Mouse (Mus musculus): ENCODE data around the gene Ccar1.
A peak's percentile ranks its signal among the peaks of the same experiment; 100 is the strongest.

Ccar1 gene

DNA sequence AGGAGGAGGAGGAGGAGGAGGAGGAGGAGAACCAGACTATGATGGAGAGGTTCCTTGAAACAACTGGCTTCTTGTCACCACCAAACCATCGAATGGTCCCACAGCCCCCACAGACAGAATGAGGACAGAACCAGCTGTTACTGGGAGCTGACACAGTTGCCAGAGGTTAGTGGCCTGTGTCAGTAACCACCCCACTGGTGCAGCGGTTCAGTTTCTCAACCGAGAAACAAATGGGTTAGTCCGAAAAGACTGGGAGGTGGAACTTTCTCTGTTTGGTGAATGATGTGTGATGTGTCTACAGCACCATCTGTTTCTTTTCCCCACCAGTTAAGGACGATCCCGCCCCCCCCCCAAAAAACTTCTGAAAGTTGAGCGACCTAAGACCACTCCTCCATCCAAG, 67.2 kb downstream of the Ccar1 start:
- DNase-seq = peak; percentile 36

DNA sequence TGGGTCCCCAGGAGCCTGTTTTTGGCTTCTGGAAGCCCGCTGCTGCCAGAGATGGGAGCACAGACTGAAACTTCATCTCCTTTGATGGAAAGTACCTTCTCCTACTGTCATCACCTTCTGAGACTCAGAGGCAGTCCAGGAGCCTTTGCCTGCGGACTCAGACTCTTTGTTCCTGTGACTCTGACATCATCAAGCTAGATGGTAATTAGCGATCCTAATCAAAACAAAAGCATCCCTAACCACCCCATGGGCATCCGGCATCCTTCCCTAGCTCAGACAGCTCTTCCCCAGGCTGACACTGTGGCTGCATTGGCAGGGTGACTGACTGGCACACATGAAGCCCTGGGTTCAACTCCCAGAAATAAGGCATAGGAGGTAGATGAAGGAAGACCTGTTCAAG, 69.4 kb downstream of the Ccar1 start:
- peak; percentile 63 for DNase-seq

DNA sequence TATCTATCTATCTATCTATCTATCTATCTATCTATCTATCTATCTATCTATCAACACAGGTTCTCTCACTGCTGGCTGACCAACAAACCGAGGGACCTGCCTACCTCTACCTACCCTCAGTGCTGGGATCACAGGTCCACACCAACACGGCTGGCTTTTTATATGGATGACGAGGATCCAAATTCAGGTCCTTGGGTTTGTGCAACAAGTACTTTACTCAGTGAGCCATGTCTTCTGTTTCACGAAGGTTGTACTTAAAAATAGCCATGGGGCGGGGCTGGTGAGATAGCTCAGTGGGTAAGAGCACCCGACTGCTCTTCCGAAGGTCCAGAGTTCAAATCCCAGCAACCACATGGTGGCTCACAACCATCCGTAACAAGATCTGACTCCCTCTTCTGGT, 71.5 kb downstream of the Ccar1 start:
- DNase-seq = peak; percentile 64

DNA sequence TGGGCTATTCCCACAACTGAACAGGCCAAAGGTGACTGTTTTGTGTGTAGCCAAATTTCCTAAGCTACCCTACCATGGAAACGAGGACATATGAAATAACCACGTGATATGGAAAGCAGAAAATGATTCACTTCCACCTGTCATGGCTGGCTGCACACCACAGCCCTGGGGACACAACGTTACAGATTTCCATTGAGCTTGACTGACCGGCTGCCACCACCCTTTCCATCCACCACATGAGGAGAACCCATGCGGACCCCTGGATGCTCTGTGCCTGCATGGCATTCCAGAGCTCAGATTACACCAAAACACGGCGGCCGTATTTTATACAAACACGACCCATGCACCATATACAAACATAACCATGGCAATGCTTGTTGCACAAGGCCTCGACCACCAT, 78.6 kb downstream of the Ccar1 start:
- DNase-seq = peak; percentile 66

DNA sequence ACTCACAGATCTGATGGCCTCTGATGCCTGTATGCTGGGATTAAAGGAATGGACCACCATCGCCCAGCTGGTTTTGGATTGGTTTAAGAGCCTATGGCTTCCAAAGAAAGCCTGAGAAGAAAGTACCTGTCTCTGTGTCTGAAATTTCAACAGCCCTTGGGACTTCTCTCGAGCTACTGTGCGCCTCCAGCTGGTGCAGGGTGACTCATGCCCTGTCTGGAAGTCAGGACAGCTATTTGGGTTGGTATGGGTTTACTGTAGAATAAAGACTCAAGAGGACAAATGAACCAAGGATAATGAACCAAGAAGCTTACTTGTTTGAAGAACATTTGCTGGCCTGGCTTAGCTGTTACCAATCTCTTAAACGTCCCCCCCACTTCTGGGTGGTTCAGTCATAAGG, 88.5 kb downstream of the Ccar1 start:
- no peak for DNase-seq

DNA sequence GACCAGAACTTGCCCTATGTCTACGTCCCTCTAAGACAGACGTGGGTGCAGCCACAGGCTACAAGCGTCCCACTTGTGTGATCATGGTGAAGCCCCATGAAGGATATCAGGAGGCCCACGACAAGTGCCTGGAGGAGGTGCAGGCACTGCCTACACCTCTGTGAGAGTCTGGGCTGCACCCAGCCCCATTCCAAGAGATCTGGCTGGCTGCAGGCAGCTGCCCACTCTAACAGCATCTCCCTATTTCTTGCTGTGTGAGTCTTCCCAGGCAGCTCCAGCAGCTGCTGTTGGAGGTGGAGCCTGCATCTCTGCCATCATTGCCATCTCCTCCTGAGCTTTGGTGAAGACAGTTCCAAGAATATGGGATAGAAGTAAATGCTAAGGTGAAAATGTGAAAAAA, 89.7 kb downstream of the Ccar1 start:
- no peak for DNase-seq
